Mouse (Mus musculus): ENCODE data around the gene Fads3. TPM values are rescaled to one million over a fixed set of nuclear protein-coding genes. Genes with fewer than 3 reads are reported as not detected.

The Fads3 gene
- 45.5 and 45.6 TPM in 2 replicates for total RNA-seq (2014; rRNA removed)
- 25.0 and 29.4 TPM in 2 replicates for polyA plus RNA-seq (2015; fragmentation: Nextera tagmentation; extraction: Ambion mirVana)

GRCm38 (mm10) chr19:10041388-10042148, at the start of gene Fads3:
Gene Fads3 (plus strand): TSS chr19:10041569.
- peak within 1 kb of the TSS; percentile 64 for H3K4me3 ChIP-seq (ENCODE audit: low read depth, low read length)
- no peaks in the 10 kb centered on the region for H3K36me3 ChIP-seq (ENCODE audit: insufficient read depth)
- no peaks in the 10 kb centered on the region for H3K9me3 ChIP-seq (ENCODE audit: low read length)
- H3K4me1 ChIP-seq (ENCODE audit: insufficient read depth) = peaks cover 19% of the 10 kb centered on the region; the same call in 1 of the 2 replicates
- peak; percentile 87 for ATAC-seq
- H3K4me2 ChIP-seq (ENCODE audit: low read depth) = peak within 1 kb of the TSS; percentile 69
- peak; percentile 19; the same call in 1 of the 2 replicates for TF ChIP-seq CTCF (IDR thresholded peaks at IDR 0.05; ENCODE audit: low read depth)
- WGBS = 2% methylated on average over 62 of the region's 69 CpGs
- peak within 1 kb of the TSS; percentile 70 for H3K9ac ChIP-seq
- peak; percentile 66 for DNase-seq
- peak within 1 kb of the TSS; percentile 51; the same call in 1 of the 2 replicates for H3K27ac ChIP-seq (ENCODE audit: low read depth, low read length)
- H3K27me3 ChIP-seq (ENCODE audit: insufficient read depth, low read length) = no peaks in the 10 kb centered on the region

GRCm38 (mm10) chr19:9992011-9992958, 49.1 kb upstream of the Fads3 start:
- H3K27ac ChIP-seq (ENCODE audit: low read depth, low read length) = no peak overlapping the region
- H3K27me3 ChIP-seq (ENCODE audit: insufficient read depth, low read length) = no peaks in the 10 kb centered on the region
- peak overlapping the region; percentile 37 for H3K9ac ChIP-seq
- ATAC-seq = peak; percentile 64
- no peak for TF ChIP-seq CTCF (IDR thresholded peaks at IDR 0.05; ENCODE audit: low read depth)
- no peaks in the 10 kb centered on the region for H3K9me3 ChIP-seq (ENCODE audit: low read length)
- no peaks in the 10 kb centered on the region for H3K36me3 ChIP-seq (ENCODE audit: insufficient read depth)
- no peaks in the 10 kb centered on the region for H3K4me1 ChIP-seq (ENCODE audit: insufficient read depth)
- H3K4me3 ChIP-seq (ENCODE audit: low read depth, low read length) = peak overlapping the region; percentile 24
- 50% methylated on average over 26 of the region's 26 CpGs for whole genome bisulfite sequencing
- peak overlapping the region; percentile 45 for H3K4me2 ChIP-seq (ENCODE audit: low read depth)
- no peak for DNase-seq

GRCm38 (mm10) chr19:9993036-9993656, 48.2 kb upstream of the Fads3 start:
- peak; percentile 86 for TF ChIP-seq CTCF (IDR thresholded peaks at IDR 0.05; ENCODE audit: low read depth)
- no peaks in the 10 kb centered on the region for H3K36me3 ChIP-seq (ENCODE audit: insufficient read depth)
- peak overlapping the region; percentile 45 for H3K4me2 ChIP-seq (ENCODE audit: low read depth)
- H3K4me1 ChIP-seq (ENCODE audit: insufficient read depth) = no peaks in the 10 kb centered on the region
- no peaks in the 10 kb centered on the region for H3K9me3 ChIP-seq (ENCODE audit: low read length)
- peak overlapping the region; percentile 37 for H3K9ac ChIP-seq
- DNase-seq (peak; percentile 83), ATAC-seq (peak; percentile 94)
- no peaks in the 10 kb centered on the region for H3K27me3 ChIP-seq (ENCODE audit: insufficient read depth, low read length)
- peak overlapping the region; percentile 24 for H3K4me3 ChIP-seq (ENCODE audit: low read depth, low read length)
- 6% methylated on average over 17 of the region's 17 CpGs for WGBS
- no peak overlapping the region for H3K27ac ChIP-seq (ENCODE audit: low read depth, low read length)

GRCm38 (mm10) chr19:9997204-9998062, 43.9 kb upstream of the Fads3 start:
- TF ChIP-seq CTCF (IDR thresholded peaks at IDR 0.05; ENCODE audit: low read depth) = no peak
- H3K4me2 ChIP-seq (ENCODE audit: low read depth) = no peak overlapping the region
- no peak overlapping the region for H3K9ac ChIP-seq
- WGBS = 79% methylated on average over 12 of the region's 12 CpGs
- ATAC-seq (no peak), DNase-seq (no peak)
- no peak overlapping the region for H3K4me3 ChIP-seq (ENCODE audit: low read depth, low read length)
- H3K27ac ChIP-seq (ENCODE audit: low read depth, low read length) = no peak overlapping the region
- no peaks in the 10 kb centered on the region for H3K36me3 ChIP-seq (ENCODE audit: insufficient read depth)
- no peaks in the 10 kb centered on the region for H3K27me3 ChIP-seq (ENCODE audit: insufficient read depth, low read length)
- no peaks in the 10 kb centered on the region for H3K4me1 ChIP-seq (ENCODE audit: insufficient read depth)
- H3K9me3 ChIP-seq (ENCODE audit: low read length) = no peaks in the 10 kb centered on the region

- no peak overlapping the region for H3K4me2 ChIP-seq (ENCODE audit: low read depth)
- no peak overlapping the region for H3K27ac ChIP-seq (ENCODE audit: low read depth, low read length)
- no peaks in the 10 kb centered on the region for H3K36me3 ChIP-seq (ENCODE audit: insufficient read depth)
- DNase-seq (no peak), ATAC-seq (no peak)
- H3K9me3 ChIP-seq (ENCODE audit: low read length) = no peaks in the 10 kb centered on the region
- TF ChIP-seq CTCF (IDR thresholded peaks at IDR 0.05; ENCODE audit: low read depth) = no peak
- no peaks in the 10 kb centered on the region for H3K4me1 ChIP-seq (ENCODE audit: insufficient read depth)
- H3K9ac ChIP-seq = no peak overlapping the region
- H3K4me3 ChIP-seq (ENCODE audit: low read depth, low read length) = no peak overlapping the region
- no peaks in the 10 kb centered on the region for H3K27me3 ChIP-seq (ENCODE audit: insufficient read depth, low read length)
- WGBS = 79% methylated on average over 2 of the region's 2 CpGs
Observed at GRCm38 (mm10) chr19:9998063-9998416, 43.3 kb upstream of the Fads3 start.

Data from forebrain, postnatal 0 days (tissue).